Mouse (Mus musculus) urinary bladder, adult 18-20 months (tissue): Measurements from ENCODE around the gene Dad1.

Experiments used
- DNase-seq, 2 experiments: peaks; one replicate each; pipeline ENCODE4 v3.0.0; 2022; ENCODE audit warnings: low spot score in 2 of 2, mixed read lengths in 2 of 2

The Dad1 gene

DNA sequence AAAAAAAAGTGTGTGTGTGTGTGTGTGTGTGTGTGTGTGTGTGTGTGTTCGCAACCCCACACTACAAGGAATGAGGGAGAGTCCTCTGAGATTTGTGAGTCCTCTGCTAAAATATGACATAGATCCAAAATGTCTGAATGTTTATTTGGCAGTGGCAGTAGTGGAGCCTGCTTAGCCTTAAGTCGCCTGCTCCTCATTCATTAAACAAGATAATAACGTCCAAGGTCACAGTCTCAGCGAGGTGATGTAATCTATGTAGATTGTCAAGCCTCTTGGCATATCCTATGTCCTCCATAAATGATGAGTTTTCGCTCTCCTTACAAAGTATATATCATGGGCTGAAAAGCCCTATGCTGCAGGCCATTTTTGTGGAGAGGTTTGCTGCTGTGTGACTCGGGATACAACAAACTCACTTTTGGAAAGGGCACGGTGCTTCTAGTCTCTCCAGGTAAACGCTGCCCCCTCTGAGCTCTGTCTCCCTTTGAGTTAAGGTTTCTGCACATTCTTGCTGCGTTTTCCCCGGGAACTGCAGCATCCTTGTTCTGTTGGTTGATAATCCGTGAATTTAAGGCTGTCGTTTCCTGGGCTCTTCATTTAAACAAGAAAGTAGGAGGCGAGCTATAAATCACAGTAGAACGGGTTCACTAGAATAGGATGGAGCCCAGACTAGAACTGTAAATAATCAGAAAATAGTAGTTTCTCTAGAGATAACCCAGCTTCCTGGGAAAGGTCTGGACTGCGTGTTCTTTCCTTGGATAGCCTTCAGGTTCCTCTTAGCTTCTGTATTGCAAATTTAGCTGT, 47.0 kb downstream of the Dad1 start:
- no peak for DNase-seq

DNA sequence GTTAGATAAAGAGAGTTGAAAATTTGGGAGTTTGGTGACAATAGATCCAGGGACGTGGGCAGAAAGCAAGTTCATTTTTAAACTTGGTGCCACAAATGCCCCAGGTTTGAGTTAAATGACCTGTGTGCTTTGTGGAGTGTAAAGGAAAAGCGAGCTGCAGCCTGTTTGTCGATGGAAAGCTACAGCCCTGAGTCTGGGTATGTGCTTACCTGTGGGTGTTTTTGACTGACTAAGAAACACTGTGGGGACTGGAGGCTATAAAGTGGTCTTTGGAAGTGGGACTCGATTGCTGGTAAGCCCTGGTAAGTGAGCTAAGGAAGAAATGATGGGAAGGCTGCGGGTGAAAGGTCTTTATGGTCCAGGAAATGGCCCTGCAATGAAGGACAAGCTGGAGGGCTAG, 47.6 kb downstream of the Dad1 start:
- DNase-seq = no peak

DNA sequence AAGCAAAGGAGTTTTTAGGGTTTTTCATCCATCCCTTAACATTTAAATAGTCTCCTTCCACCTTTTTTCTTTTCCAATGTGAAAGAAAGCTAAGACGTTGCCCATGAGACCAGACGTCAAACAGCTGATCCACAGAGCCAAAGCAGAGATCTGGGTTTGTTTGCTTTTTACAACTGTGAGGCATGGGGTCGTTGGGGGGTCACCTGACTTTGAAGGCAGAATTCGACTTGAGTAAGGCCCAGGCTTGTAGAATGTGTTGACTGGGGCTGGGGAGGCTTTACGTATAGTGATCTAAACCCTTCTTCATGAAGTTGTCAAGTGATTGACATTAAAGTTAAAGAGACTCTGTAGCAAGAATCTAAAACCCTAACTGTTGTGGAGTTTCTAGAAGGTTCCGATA, 48.0 kb downstream of the Dad1 start:
- no peak for DNase-seq

DNA sequence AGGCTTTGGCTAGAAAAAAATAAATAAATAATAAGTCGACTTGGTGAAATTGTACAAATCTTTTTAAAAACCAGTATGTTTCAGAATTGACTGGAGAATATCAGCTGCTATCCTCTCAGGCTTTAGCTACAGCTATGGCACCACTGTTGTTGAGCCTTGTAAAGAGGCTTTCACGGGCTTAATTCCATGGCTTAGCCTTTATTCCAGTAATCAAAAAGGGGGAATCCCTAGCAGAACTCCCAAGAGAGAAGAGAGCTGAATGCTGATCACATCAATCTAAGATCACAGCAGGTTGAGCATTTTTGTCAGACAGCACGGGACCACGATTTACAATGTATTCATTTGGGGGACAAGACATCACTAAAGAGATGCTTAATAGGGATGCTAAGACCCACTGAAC, 49.1 kb downstream of the Dad1 start:
- DNase-seq = no peak

DNA sequence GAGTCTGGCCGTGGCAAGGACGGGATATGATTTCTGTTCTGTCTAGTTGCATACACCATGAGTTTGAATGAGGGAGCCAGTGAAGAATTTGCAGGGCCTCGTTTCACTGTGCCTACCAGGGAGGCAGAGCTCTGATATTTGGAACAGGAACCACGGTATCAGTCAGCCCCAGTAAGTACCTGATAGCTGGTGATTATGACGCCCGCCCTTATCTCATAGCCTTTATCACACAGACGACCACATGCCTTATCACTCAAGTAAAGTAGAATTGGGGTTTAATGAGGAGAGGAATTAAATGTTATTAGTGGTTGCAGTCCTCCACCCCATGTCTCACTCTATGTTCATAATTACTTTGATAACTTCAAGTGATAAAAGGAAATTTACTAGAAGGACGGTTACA, 49.6 kb downstream of the Dad1 start:
- DNase-seq = no peak

DNA sequence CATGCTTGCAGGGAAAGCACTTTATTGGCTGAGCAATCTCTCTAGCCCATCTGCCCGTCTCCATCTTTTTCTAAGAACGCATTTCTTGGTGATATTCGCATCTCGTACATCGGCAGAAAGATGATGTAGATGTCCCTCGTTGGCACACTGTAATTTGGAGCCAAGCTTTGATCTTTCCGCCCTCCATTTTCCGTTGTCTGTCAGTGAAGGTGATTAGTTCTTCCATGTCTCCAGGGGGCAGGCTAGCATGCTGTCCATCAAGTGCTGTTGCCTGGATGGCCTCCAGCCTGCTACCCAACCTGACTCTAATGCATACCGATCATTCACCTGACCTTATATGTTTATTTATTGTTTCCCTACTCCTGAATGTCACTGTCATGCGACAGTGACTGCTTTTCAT, 50.1 kb downstream of the Dad1 start:
- DNase-seq = no peak

DNA sequence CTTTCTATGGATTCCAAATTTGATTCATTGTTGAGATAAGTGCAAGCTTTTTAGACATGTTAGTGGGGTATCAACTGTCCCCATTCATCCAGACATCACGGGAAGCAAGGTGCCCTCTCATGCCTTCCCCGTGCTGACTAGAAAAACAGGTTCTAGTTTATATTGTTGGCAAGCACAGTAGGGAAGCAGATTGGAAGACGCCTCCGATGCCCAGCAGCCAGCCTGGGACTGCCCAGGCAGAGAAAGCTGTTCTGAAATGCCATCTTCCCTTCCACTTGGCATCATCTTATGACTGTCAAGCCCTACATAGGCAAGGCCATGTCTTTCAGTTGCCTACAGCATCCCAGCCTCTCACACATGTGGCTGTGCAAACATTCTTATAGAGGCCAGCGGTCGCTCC, 50.7 kb downstream of the Dad1 start:
- no peak for DNase-seq

DNA sequence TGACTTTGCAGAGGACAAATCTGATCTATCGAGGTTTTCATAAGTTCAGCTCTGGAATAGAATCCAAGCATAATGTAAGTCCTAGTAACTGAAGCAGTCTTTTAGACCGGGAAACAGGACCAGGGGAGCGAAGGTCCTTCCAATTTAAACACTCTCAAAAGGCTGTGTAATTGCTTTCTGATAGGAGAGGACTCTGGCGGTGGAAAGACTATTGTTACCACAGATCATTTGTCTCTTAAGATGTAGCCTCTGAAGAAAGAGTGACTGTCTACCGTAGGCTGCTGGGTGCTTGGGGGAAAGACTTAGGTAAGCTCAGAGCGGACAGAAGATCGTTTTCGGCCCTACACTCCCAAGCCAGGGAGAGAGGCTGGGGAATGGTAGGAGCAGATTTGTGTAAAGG, 53.5 kb downstream of the Dad1 start:
- no peak for DNase-seq

DNA sequence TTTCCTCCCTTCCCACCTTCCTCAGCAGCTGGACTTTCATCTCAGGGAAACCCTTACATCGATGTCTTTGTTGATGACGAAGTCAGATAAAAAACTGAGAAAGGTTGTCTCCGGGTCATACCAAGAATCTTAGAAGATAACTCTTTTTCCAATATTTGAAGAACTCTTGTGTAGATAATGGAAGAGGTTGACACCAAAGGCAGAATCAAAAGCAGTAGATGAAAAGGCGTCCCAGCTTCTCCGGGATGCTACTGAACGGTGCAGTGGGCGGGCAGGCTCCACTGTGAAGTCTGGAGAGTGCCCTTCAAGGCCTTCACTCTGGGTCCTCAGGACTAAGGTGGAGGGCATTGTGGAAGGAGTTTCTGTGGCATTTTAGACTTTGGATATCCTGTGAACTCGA, 54.2 kb downstream of the Dad1 start:
- no peak for DNase-seq

DNA sequence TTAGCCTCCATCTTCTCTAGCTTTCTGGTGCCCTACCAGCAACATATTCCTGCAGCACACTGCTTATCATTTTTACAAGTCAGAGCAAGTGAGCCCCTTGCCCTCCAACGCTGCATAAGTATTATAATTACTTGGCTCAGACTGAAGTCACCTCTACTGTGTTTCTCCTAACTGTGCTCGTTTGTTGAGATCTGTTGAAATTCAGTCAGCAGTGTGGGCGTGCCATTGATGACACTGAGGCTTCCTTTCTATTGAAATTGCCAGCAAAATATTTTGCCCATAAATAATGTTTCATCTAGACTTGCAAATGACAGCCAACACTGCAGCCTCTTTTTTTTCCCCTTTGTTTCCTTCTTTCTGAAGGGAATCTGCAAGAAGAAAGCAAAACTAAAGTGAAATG, 56.2 kb downstream of the Dad1 start:
- no peak for DNase-seq

DNA sequence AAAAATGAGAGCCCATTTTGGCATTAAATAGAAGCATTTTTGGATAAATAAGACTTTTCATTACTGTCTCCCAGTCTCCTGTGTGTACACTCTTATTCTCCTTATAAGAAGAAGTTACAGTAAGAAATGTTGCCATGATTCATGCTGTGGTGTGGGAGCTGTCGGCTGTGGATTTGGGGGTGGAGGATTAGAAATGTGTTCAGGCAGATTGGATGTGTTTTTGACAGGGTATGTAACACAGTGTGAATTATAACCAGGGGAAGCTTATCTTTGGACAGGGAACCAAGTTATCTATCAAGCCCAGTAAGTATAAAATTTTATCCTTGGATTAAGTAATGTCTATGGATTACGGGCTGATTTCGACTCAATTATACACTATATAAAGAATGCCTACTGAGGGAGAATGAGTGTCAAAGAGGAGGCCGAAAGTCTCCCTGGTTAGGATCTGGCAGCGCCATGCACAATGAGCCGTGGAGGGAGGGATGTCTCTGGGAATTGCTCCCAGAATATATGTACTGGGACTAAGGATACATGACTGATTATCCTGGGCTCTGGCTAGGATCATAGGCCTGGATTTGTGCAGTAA, 58.0 kb downstream of the Dad1 start:
- no peak for DNase-seq

DNA sequence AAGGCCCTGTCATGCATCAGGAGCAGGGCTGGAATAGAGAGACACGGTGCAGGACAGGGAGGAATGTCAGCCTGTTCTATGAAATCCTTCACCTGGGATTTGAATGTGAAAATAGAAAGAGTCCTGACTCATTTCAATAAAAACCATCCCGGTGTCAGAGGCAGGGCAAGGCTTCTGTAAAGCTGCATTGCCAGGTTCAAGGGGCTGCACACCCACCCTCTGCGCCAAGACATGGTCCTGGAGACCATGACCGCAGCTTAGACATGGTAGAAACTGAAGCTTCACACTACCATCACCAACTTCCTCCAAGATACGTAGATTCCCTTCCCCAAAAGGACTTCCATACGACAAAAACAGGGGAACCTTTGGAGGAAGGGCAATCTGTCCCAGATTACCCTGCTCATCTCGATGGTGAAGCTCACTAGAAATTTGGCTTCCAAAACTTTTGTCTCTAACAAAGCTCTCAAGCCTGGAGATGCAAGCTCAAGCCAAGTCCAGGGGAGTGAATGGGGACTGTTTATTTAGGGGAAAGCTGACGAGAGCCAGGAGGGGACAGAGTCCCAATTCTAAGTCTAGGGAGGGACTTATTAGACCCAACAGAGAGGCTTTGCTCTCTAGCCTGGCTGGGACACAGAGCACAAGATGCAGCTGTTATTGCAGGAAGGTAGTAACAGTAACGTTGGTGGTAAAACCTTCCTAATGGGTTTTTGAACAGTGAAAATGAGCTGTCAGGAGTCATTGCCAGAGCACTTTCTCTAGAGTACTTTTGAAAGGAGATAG, 60.4 kb downstream of the Dad1 start:
- no peak for DNase-seq

DNA sequence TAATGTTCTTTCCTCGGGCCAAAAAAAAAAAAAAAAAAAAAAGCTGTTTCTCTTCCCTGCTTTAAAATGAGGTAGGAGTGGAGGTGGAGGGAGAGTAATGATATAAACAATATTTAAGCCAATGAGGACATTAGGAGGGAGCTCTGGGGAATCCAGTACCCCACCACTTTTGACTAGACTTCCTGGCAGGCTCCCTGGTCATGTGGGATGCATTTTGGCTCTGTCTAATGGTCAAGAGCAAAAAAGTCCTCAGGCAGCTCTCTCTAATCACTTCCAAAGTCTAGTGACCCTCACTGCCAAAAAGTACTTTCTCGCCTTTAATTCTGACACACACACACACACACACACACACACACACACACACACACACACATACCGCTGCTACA, 61.4 kb downstream of the Dad1 start:
- no peak for DNase-seq

DNA sequence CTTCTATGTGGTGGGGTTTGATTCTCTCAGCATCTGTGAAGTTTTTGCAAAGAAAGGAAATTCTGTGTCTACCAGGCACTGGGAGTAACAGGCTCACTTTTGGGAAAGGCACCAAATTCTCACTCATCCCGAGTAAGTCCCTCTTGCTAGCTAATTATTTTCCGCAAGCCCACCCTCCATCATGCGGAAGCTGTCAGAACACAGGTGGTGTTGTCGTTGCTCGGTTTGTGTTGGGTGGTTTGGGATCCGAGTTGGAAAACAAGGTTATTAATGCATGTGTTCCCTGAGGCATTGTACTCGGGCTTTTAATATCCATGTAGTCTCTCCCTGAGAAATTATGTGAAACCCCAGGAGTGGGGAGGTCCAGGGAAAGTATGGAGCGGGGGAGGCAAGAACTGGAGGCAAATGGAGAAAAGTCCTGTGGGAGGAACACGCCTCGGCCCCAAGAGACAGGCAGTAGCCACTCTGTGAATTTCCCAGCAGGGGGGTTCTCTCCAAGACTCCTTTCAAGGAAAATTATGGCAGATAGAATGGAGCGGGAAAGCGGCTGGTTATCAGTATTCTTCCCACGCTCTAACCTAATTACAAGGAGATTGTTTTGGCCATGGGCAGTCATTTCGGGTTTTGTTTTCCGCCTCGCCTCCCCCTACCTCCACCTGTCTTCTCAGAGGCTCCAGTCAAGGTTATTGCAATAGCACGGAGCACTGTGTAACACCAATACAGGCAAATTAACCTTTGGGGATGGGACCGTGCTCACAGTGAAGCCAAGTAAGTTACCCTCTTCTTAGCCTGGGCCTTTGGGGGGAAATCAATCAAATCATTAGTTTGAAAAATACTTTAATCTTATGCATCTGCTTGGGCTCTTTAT, 62.1 kb downstream of the Dad1 start:
- no peak for DNase-seq

DNA sequence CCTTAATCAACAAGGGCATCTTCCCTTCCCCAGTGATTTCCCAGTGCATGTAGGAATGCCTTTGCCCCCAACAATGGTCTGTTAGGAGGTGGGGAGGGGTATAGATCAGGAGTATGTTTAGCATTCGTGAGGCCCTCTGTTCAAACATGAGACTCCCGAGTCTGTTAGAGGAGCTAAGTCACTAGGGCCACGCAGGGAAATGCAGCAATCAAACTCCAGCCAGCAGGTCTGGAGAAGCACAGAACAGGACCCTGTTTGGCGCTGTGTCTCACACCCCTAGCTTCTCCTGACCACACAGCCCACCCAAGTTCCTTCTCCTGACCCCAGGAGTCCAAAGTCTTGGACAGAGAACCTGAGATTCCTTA, 62.9 kb downstream of the Dad1 start:
- DNase-seq = no peak

DNA sequence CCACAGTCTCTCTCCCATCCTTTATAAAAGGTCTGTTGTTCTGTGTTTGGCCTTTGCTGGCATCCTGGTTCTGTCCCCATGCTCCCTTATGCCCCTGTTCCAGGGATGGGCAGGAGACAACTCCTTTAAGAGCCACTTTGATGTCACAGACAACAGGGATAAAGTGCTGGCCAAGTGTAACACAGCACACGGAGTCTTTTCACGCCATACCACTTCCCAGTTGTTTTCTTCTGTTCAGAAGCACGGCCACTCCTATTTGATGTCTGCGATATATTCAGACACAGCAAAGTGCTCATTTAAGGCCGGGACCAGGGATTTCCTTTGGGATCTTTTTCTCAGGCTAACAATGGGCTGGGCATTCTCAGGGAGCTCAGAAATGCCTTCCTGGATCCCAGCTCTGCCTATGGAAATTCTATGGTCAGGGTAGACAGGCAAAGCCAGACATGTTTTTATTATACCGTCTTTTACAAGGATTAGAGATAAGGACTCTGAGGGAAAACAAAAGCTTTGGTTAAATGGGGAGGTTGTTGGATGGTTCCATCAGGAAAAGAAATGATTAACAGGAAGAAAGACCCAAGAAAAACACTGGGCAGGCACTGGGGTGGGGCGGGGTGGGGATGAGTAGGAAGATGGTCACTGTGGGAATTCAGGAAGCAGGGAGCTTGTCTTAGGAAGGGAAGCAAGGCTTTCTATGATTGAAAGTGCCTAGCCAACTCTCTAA, 63.4 kb downstream of the Dad1 start:
- no peak for DNase-seq

DNA sequence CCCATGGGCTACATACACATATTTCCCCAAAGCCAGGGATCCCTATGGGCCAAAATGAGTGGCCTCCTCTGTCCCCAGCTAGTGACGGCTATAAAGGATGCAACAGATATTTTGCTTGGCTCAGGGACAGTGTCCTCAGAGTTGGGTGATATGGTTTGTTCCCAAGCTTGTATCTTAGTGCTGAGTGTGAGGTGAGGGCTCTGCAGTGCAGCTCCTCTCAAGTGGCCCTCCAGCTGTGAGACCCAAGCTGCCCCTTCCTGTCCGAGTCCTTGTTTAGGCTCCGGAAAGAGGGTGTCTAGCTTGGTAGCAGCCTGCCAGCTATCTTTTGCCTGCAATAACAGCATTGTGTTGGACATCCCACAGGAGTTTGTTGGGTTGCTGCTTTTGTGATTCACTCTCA, 64.6 kb downstream of the Dad1 start:
- no peak for DNase-seq

DNA sequence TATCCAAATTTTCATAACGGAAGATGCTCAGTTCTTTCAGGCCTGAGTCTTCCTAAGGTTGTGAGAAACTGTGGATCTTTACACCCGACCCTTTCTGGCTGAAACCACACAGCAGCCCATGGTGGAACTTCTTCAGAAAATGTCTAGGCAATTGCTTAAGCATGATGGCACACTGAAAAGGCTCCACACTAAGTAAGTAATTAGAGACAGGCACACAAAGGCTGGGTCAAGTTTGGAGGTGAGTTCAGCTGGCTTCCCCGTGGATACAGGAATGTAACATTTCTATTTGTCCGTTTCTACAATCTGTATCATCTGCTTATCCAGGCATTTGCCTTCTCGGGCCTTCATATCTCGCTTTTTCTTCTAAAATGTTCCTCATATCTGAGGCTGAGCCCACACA, 66.7 kb downstream of the Dad1 start:
- no peak for DNase-seq
